Comparison of ENCODE assay signal across 8 mouse cellular contexts in genomic region chr6:85380201-85380900, GRCm38 (mm10). TPM values are rescaled to one million over a fixed set of nuclear protein-coding genes. Genes with fewer than 3 reads are reported as not detected.
A peak's percentile ranks its signal among the peaks of the same experiment; 100 is the strongest.
DNase-seq lines count a peak whose midpoint lies in the region; ATAC-seq and TF ChIP-seq lines count a peak whose summit lies in the region.

No protein-coding gene starts in this region.

- H3K4me2 ChIP-seq in hindbrain, embryonic 12.5 days (replicated peaks) = peak overlapping the region; percentile 31

- no peaks in the 10 kb centered on the region for H3K9me3 ChIP-seq in hindbrain, embryonic 12.5 days (replicated peaks)

- H3K27me3 ChIP-seq in Patski = no peaks in the 10 kb centered on the region
- H3K27me3 ChIP-seq in hindbrain, embryonic 12.5 days = peaks cover 9% of the 10 kb centered on the region; the same call in 1 of the 2 replicates

- WGBS in hindbrain, embryonic 12.5 days = 29% methylated on average over 10 of the region's 10 CpGs

- TF ChIP-seq CTCF in Patski (IDR thresholded peaks at IDR 0.05) = no peak

- H3K27ac ChIP-seq in hindbrain, embryonic 12.5 days = no peak overlapping the region

- H3K36me3 ChIP-seq in hindbrain, embryonic 12.5 days = no peaks in the 10 kb centered on the region

- in situ Hi-C loops in Patski (cut with MboI; ENCODE audit: low pct_unique_long_range_greater_than_20kb) = no loop called here

- DNase-seq in Patski (ENCODE audit: low read depth, low spot score) = no peak
- DNase-seq in cerebellum, postnatal 14 days = peak; percentile 82 to 85
- peak; percentile 61 to 70 for DNase-seq in frontal cortex, postnatal 14 days (ENCODE audit: low spot score in 2 of 2)
- peak; percentile 73 to 80 for DNase-seq in layer of hippocampus, postnatal 10 days (ENCODE audit: low spot score in 2 of 2)
- peak; percentile 89 for DNase-seq in lung, postnatal 25 days (ENCODE audit: low spot score)
- DNase-seq in retina, postnatal 1 day = peak; percentile 95
- DNase-seq in thymus, postnatal 4 days = peak; percentile 69

- POLR2A ChIA-PET in Patski (lab: Charles Lee) = interaction anchor here (0.7 to 1.2 kb wide), 3 partner anchors 11 to 46 kb away, joined by 3 read pairs; no protein-coding TSS in a partner anchor

- CTCF ChIA-PET in Patski (lab: Charles Lee) = interaction anchor here (1.0 to 14.7 kb wide), 4 partner anchors 8 to 48 kb away, joined by 3 to 106 read pairs (median 3); no protein-coding TSS in a partner anchor

- H3K4me1 ChIP-seq in hindbrain, embryonic 12.5 days = peaks cover 6% of the 10 kb centered on the region; the same call in 1 of the 2 replicates

- no peak overlapping the region for H3K4me3 ChIP-seq in hindbrain, embryonic 12.5 days

- peak; percentile 41 for ATAC-seq in Patski
- peak; percentile 78 for ATAC-seq in hindbrain, embryonic 12.5 days (ENCODE audit: low FRiP score)

- H3K9ac ChIP-seq in hindbrain, embryonic 12.5 days = no peak overlapping the region

RNA-seq across cellular contexts. Expression of gene Rab11fip5, which starts 5.9 kb away (rescaled TPM):
- polyA plus RNA-seq in Patski (2021) = 151 TPM
- 10.6 and 12.1 TPM in 2 replicates for polyA plus RNA-seq in hindbrain, embryonic 12.5 days (2016; fragmentation: Nextera tagmentation; extraction: Ambion mirVana)
- 10 to 100 TPM; 50.3 to 52.9 TPM for total RNA-seq in layer of hippocampus, postnatal 10 days (2021)

RNA-seq across cellular contexts. Expression of gene Noto, which starts 43.3 kb away (rescaled TPM):
- not detected for polyA plus RNA-seq in Patski (2021)
- polyA plus RNA-seq in hindbrain, embryonic 12.5 days (2016; fragmentation: Nextera tagmentation; extraction: Ambion mirVana) = not detected in 2 replicates
- not detected for total RNA-seq in layer of hippocampus, postnatal 10 days (2021)

RNA-seq across cellular contexts. Expression of gene Sfxn5, which starts 47.1 kb away (rescaled TPM):
- polyA plus RNA-seq in Patski (2021) = 10.9 TPM
- 6.8 and 10.0 TPM in 2 replicates for polyA plus RNA-seq in hindbrain, embryonic 12.5 days (2016; fragmentation: Nextera tagmentation; extraction: Ambion mirVana)
- 100 to 1,000 TPM; 141 to 142 TPM for total RNA-seq in layer of hippocampus, postnatal 10 days (2021)

RNA-seq across cellular contexts. Expression of gene Smyd5, which starts 51.4 kb away (rescaled TPM):
- 51.8 TPM for polyA plus RNA-seq in Patski (2021)
- 59.5 and 59.8 TPM in 2 replicates for polyA plus RNA-seq in hindbrain, embryonic 12.5 days (2016; fragmentation: Nextera tagmentation; extraction: Ambion mirVana)
- total RNA-seq in layer of hippocampus, postnatal 10 days (2021) = 10 to 100 TPM; 42.2 to 44.1 TPM

Comparison
In these comparisons a context has a peak if more than half of its experiments do, and no peak if none do; other contexts are left out.
1. RNA of gene Rab11fip5, which starts 5.9 kb away (polyA plus RNA-seq): 151 TPM in Patski (single experiment); 10.6 to 12.1 TPM in hindbrain, embryonic 12.5 days; every median in the first group is over 10 times any median in the second.